Mouse (Mus musculus): ENCODE results near the gene Cdh23. TPM values are rescaled to one million over a fixed set of nuclear protein-coding genes. Genes with fewer than 3 reads are reported as not detected.

Cdh23 gene
- polyA plus RNA-seq, 1 experiment: 4.6 TPM

- no peaks in the 10 kb centered on the region for H3K4me1 ChIP-seq
- peaks cover 68% of the 10 kb centered on the region for H3K27me3 ChIP-seq (replicated peaks)
- H3K4me3 ChIP-seq (replicated peaks): no peak overlapping the region
- TF ChIP-seq FLI1 (IDR thresholded peaks at IDR 0.05; ENCODE audit: low read length) (no peak), GATA1 (IDR thresholded peaks at IDR 0.05; ENCODE audit: borderline replicate concordance, low read length) (no peak)
- H3K9me3 ChIP-seq: peaks cover 12% of the 10 kb centered on the region
- H3K36me3 ChIP-seq (replicated peaks; ENCODE audit: low read length): no peaks in the 10 kb centered on the region
Measured at GRCm38 (mm10) chr10:60430001-60430400, 266.3 kb downstream of the Cdh23 start.

- H3K9me3 ChIP-seq: peaks cover 10% of the 10 kb centered on the region
- H3K36me3 ChIP-seq (replicated peaks; ENCODE audit: low read length): no peaks in the 10 kb centered on the region
- peaks cover 3% of the 10 kb centered on the region; the same call in 1 of the 2 replicates for H3K4me1 ChIP-seq
- no peak overlapping the region for H3K4me3 ChIP-seq (replicated peaks)
- TF ChIP-seq FLI1 (IDR thresholded peaks at IDR 0.05; ENCODE audit: low read length) (no peak), GATA1 (IDR thresholded peaks at IDR 0.05; ENCODE audit: borderline replicate concordance, low read length) (no peak)
- H3K27me3 ChIP-seq (replicated peaks): peaks cover 54% of the 10 kb centered on the region
Measured at GRCm38 (mm10) chr10:60422756-60423155, 273.5 kb downstream of the Cdh23 start.

- peaks cover 3% of the 10 kb centered on the region; the same call in 1 of the 2 replicates for H3K4me1 ChIP-seq
- TF ChIP-seq FLI1 (IDR thresholded peaks at IDR 0.05; ENCODE audit: low read length): no peak
- TF ChIP-seq GATA1 (IDR thresholded peaks at IDR 0.05; ENCODE audit: borderline replicate concordance, low read length): no peak
- no peaks in the 10 kb centered on the region for H3K9me3 ChIP-seq
- no peaks in the 10 kb centered on the region for H3K36me3 ChIP-seq (replicated peaks; ENCODE audit: low read length)
- peaks cover 53% of the 10 kb centered on the region for H3K27me3 ChIP-seq (replicated peaks)
- no peak overlapping the region for H3K4me3 ChIP-seq (replicated peaks)
Measured at GRCm38 (mm10) chr10:60419624-60420023, 276.7 kb downstream of the Cdh23 start.

- TF ChIP-seq GATA1 (IDR thresholded peaks at IDR 0.05; ENCODE audit: borderline replicate concordance, low read length) (no peak), FLI1 (IDR thresholded peaks at IDR 0.05; ENCODE audit: low read length) (no peak)
- H3K27me3 ChIP-seq (replicated peaks): peaks cover 64% of the 10 kb centered on the region
- no peak overlapping the region for H3K4me3 ChIP-seq (replicated peaks)
- H3K36me3 ChIP-seq (replicated peaks; ENCODE audit: low read length): no peaks in the 10 kb centered on the region
- H3K4me1 ChIP-seq: peaks cover 3% of the 10 kb centered on the region; the same call in 1 of the 2 replicates
- H3K9me3 ChIP-seq: no peaks in the 10 kb centered on the region
Measured at GRCm38 (mm10) chr10:60418137-60418536, 278.2 kb downstream of the Cdh23 start.

- Histone ChIP-seq H3K27me3 (replicated peaks) (peaks cover 67% of the 10 kb centered on the region), H3K4me1 (peaks cover 3% of the 10 kb centered on the region; the same call in 1 of the 2 replicates), H3K4me3 (replicated peaks) (no peak overlapping the region), H3K9me3 (no peaks in the 10 kb centered on the region), H3K36me3 (replicated peaks; ENCODE audit: low read length) (no peaks in the 10 kb centered on the region)
- TF ChIP-seq GATA1 (IDR thresholded peaks at IDR 0.05; ENCODE audit: borderline replicate concordance, low read length) (no peak), FLI1 (IDR thresholded peaks at IDR 0.05; ENCODE audit: low read length) (no peak)
Measured at GRCm38 (mm10) chr10:60417041-60417440, 279.2 kb downstream of the Cdh23 start.

- Histone ChIP-seq H3K36me3 (replicated peaks; ENCODE audit: low read length) (no peaks in the 10 kb centered on the region), H3K4me1 (peaks cover 4% of the 10 kb centered on the region; the same call in 1 of the 2 replicates), H3K27me3 (replicated peaks) (peaks cover 80% of the 10 kb centered on the region), H3K9me3 (no peaks in the 10 kb centered on the region), H3K4me3 (replicated peaks) (no peak overlapping the region)
- TF ChIP-seq FLI1 (IDR thresholded peaks at IDR 0.05; ENCODE audit: low read length): no peak
- TF ChIP-seq GATA1 (IDR thresholded peaks at IDR 0.05; ENCODE audit: borderline replicate concordance, low read length): no peak
Measured at GRCm38 (mm10) chr10:60413756-60414155, 282.5 kb downstream of the Cdh23 start.

- Histone ChIP-seq H3K36me3 (replicated peaks; ENCODE audit: low read length) (no peaks in the 10 kb centered on the region), H3K4me3 (replicated peaks) (no peak overlapping the region), H3K27me3 (replicated peaks) (peaks cover 89% of the 10 kb centered on the region), H3K4me1 (peaks cover 13% of the 10 kb centered on the region; the same call in 1 of the 2 replicates), H3K9me3 (no peaks in the 10 kb centered on the region)
- TF ChIP-seq GATA1 (IDR thresholded peaks at IDR 0.05; ENCODE audit: borderline replicate concordance, low read length) (no peak), FLI1 (IDR thresholded peaks at IDR 0.05; ENCODE audit: low read length) (no peak)
Measured at GRCm38 (mm10) chr10:60411794-60412193, 284.5 kb downstream of the Cdh23 start.

GRCm38 (mm10) chr10:60407831-60408230 is 288.5 kb downstream of the Cdh23 start:
- TF ChIP-seq GATA1 (IDR thresholded peaks at IDR 0.05; ENCODE audit: borderline replicate concordance, low read length): no peak
- no peak for TF ChIP-seq FLI1 (IDR thresholded peaks at IDR 0.05; ENCODE audit: low read length)
- Histone ChIP-seq H3K4me3 (replicated peaks) (peak overlapping the region; percentile 18), H3K9me3 (no peaks in the 10 kb centered on the region), H3K27me3 (replicated peaks) (peaks cover 82% of the 10 kb centered on the region), H3K36me3 (replicated peaks; ENCODE audit: low read length) (no peaks in the 10 kb centered on the region), H3K4me1 (peaks cover 29% of the 10 kb centered on the region; the same call in 1 of the 2 replicates)

- Histone ChIP-seq H3K4me1 (peaks cover 26% of the 10 kb centered on the region; the same call in 1 of the 2 replicates), H3K36me3 (replicated peaks; ENCODE audit: low read length) (no peaks in the 10 kb centered on the region), H3K4me3 (replicated peaks) (no peak overlapping the region), H3K27me3 (replicated peaks) (peaks cover 76% of the 10 kb centered on the region), H3K9me3 (no peaks in the 10 kb centered on the region)
- no peak for TF ChIP-seq GATA1 (IDR thresholded peaks at IDR 0.05; ENCODE audit: borderline replicate concordance, low read length)
- TF ChIP-seq FLI1 (IDR thresholded peaks at IDR 0.05; ENCODE audit: low read length): no peak
Measured at GRCm38 (mm10) chr10:60405460-60406177, 290.7 kb downstream of the Cdh23 start.
